Mouse (Mus musculus) thymus, postnatal 4 days (tissue): Measurements from ENCODE around the gene Nlrp10.

Experiments used
- DNase-seq: peaks from one replicate; pipeline ENCODE4 v3.0.0; 2021

Gene Nlrp10

GRCm38 (mm10) chr7:108929726-108930393, at the start of gene Nlrp10:
Nlrp10 (minus strand) TSS chr7:108930178.
- no peak for DNase-seq

- no peak for DNase-seq
Measured at GRCm38 (mm10) chr7:108972273-108972672, 42.3 kb upstream of the Nlrp10 start.

DNA sequence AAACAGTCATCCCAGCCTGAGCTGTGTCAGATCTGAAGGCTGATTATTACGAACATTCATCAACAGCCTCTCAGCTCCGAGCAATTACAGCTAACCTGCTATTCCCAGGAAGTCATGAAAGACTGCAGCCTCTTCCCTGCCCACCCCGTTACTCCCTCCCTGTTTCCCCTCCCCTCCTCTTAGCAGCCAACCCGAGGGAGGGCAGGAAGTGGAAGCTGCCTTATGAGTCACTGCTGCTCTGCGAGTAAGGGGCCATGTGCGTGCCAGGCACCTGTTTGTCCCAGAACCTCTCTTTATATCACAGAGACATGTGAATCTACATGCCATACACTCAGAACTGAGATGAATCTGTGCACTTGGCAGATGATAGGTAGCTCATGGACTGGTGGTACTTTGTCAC, 38.2 kb upstream of the Nlrp10 start:
- DNase-seq, result no peak

DNA sequence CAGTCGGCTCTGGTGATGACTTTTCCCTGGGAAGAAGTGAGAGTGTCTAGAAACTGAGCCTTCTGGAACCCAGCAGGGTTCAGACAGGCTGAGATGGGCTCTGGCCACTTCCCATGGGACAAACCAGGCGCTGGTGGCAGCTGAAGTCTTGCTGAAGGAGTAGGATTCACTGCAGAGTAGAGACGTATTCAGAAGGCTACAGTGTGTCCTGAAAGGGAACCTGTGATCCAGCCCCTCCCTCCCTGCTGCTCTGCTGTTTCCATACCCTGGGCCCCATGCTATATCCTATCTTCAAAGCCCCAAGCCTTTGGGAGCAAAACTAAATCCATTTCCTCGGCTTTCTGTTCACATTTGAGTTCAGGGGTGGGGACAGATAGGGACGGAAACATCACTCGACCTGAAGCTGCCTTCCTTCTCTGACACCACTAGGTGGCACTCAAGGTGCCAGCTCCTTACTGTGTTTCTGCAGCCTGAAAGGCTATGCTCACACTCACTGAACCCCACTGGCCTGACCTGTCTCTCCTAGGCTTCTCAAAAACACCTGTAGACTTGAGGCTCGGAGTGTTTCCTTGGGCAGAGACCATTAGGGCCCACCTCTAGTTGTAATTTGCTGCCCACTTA, 36.9 kb upstream of the Nlrp10 start:
- peak; percentile 49 for DNase-seq

GRCm38 (mm10) chr7:108965968-108966367, 36.0 kb upstream of the Nlrp10 start:
- DNase-seq, result peak; percentile 11

- DNase-seq, result no peak
Measured at GRCm38 (mm10) chr7:108957734-108958133, 27.8 kb upstream of the Nlrp10 start.

GRCm38 (mm10) chr7:108954185-108954584, 24.2 kb upstream of the Nlrp10 start:
- peak; percentile 64 for DNase-seq

- DNase-seq, result no peak
Measured at GRCm38 (mm10) chr7:108952801-108953200, 22.8 kb upstream of the Nlrp10 start.

DNA sequence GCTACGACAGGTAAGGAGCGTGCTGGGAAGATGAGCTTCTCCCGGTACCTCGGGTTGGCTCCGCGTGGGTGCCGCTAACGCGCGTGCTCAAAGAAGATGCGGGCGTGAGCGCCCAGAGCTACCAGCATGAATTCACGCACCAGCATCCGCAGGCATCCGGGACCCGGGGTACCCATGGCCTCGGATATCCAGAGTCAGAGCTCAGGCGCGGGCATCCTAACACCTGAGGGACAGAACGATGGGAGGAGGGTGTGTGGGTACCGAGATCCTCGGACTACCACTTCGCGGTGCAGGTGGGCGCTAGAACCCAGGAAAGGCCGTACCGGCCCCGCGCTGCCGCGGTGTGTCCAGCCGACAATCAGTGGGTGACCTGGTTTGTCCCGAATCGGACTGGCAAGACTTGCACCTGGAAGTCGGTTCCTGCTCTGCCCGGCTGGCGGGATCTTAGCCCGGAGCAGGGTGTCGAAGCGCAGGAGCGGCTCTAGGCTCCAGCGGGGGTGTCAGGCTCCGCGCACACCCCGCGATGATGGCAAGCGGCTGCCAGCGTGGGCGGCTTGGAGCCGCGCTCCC, 20.9 kb upstream of the Nlrp10 start:
- no peak for DNase-seq

DNA sequence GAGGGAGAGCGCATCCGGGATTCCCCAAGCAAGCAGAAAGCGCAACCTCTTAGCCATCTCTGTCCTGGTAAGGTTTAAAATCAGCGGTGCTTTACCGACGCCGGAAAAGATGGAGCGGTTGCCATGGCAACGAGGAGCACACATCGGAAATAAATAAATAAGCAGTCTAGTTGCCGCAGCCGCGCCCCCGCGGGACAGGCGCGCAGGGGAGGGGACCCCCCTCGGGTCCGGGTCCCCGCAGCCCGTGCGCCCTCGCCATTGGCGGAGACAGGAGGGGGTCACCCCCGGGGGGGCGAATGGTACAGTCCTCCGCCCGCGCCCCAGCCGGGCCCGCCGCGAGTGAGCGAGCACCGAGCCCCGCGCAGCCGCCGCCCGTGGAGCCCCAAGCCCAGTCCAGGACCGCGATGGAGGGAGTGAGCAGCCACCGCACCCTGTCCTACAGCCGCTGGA, 20.4 kb upstream of the Nlrp10 start, which contains the start of gene Tub:
Gene Tub (plus strand): TSS at position 27 of the 450 bp plus-strand sequence.
- peak; percentile 57 for DNase-seq

DNA sequence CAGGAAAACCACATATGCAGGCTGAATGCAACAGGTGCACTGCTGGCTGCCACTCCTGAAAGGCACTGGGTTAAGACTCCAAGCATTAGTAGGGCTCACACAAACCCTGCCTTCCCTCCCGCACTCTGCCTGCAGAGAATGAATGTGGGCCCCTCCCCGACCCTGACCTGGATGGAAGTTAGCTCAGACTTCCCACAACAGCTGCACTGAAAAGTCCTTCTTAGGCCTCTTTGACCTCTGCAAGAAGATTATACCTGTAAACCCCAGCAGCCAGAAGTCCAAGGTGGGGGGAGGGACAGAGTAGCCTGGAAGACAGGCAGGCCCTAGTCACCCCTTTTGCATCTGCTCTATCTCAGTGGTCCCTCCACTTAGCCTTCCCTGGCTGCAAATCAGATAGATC, 19.3 kb upstream of the Nlrp10 start:
- no peak for DNase-seq

DNA sequence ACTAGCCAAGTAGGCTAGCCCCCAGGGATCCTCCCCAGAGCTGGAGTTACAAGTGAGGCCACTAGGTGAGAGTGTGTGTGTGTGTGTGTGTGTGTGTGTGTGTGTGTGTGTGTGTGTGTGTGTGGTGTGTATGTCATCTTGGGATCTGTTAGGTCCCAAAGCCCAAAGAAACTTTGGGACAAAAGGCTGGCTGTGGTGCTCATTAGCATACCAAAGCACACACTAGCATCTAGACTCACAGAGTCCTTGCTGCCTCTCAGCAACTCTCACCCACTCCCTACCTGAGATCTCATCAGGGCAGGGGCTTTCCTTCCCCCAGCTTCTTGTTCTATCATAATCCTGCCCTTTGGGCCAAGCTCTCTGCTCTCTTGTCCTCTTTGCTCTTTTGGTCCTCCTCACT, 18.6 kb upstream of the Nlrp10 start:
- no peak for DNase-seq

DNA sequence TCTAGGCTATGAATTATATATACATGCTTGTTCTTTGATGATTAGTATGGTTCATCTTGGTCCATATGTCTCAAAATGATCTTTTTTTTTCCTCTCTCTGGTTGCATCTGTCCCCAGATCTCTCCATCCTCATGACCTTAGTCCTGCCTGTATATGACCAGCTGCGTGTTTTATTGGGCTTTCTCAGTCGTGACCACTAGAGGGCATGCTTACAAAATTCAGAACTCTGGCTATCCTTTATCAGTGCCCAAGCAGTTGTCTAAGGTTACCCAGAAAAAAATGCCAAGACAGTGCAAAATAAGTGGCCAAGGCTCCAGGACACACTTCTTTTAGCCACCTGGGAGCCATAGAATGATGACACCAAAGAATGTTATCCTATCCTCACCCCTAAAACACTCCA, 14.0 kb upstream of the Nlrp10 start:
- peak; percentile 35 for DNase-seq

DNA sequence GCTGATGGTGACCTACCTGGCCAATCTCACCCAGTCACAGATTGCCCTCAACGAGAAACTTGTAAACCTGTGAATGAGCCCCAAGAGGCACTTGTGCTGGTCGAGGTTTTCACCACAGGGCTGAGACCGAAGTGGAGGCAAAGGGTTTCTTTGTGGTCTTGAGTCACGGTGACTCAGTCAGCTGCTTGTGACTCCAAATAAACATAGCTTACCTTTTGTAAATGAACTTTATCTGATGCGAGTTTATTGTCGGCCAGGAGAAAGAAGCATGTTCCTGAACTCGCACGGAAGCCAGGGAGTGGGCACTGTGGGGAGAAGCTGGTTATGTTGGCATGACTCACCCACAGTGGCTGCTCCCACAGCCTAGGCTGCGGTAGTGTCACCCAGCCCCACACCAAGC, 11.5 kb upstream of the Nlrp10 start:
- DNase-seq, result no peak

DNA sequence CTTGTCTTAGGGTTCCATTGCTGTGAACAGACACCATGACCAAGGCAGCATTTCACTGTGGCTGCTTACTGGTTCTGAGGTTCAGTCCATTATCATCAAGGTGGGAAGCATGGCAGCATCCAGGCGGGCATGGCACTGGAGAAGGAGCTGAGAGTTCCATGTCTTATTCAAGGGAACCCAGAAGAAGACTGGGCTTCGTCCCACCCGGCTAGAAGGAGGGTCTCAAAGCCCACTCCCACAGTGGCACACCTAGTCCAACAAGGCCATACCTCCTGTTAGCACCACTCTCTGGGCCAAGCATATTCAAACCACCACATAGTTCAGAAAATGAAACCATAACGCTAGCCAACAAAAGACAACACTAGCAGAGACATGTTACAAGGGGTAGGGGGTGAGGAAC, 6.6 kb upstream of the Nlrp10 start:
- no peak for DNase-seq

DNA sequence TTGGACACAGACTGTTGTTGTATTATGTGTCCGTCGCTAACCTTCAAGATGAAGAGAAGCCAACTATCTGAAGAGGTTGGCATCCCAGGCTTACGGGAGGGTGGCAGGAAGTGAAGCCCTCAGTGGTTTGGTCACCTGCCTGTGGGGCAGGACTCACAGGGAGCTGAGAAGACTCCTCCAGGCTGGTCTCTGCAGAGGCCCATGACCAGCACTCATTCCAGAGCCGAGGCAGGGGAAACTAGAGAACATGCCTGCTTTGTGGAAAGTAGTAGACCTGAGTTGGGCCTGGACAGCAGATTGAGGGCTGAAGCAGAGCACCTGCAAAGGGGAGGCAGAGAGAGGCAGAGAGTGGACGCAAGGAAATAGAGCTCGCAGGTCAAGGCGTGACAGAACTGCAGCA, 5.4 kb upstream of the Nlrp10 start:
- DNase-seq, result no peak

GRCm38 (mm10) chr7:108934836-108935235, 4.9 kb upstream of the Nlrp10 start:
- no peak for DNase-seq

- peak; percentile 93 for DNase-seq
Measured at GRCm38 (mm10) chr7:108933794-108934731, 4.1 kb upstream of the Nlrp10 start, which contains the start of gene Eif3f. Eif3f (plus strand) TSS chr7:108934417.

DNA sequence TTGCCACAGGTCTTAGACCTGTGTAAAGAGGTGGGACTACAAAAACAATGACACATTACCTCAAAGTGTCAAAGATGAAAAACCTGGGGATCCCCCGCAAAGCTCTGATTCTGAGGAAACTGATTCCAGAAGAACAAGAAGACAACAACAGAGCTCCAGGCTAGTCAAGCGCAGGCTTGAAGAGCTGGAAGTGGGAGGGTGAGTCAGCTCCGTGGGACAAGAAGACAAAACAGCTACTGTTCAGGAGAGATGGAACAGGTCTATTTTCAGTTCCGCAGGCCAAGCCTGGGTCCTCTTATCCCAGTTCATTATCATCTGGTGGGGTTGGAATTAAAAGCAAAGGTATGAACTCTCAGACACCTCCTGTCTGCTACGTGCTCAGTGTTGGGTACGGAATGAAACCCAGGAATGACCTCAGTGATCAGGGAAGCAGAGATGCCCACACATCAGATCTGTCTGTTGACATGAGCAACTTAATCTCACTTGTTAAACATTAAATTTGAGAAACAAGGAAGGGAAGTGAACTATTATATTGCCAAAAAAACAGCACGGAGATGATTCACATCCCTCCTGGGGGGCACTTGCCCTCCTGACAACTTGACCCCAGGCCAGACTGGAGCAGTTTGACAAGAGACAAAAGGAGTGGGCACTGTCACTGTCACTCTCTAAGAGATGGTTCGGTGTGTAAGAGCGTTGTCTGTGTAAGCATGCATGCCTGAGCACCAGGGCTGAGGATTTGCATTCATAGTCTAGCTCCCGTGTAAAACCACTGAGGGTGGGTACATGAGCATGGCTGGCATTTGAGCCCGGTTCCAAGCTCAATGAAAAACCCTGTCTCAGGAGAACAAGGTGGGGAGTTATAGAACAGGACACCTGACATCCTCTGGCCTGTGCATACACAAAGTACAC, 1.4 kb downstream of the Nlrp10 start:
- no peak for DNase-seq

DNA sequence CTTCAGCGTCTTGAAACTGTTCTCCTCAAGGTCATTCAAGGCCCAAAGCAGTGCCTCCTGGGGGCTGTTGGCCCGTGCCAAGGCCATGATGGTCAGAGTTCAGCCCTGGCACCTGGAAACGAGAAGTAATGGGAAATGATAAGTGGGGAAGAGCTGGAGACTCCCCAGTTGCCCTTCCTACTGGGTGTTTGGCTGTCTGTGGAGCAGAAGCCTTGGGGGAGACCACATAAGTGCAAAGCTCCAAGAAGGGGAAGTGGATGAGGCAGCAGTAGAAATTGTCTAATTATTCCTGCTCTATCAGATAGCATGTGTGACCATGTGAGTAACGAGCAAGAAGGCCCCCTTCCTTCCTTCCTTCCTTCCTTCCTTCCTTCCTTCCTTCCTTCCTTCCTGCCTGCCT, 2.9 kb downstream of the Nlrp10 start:
- no peak for DNase-seq

DNA sequence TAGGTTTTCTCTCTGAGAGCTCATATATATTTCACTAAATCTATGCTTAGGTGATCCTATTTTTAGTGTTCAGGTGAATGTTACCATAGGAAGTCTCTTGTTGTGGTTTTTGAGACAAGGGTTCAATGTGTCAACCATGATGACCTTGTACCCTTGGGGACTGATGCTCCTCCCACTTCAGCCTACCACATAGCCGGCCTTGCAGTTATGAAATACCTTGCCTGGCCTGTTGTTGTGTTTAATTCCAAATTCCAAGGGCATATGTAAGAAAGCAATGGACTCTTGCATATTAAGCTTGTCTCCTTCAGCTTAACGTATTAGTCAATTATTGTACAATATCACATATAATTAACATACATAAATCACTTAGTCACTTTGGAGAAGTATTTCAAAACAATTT, 26.0 kb downstream of the Nlrp10 start:
- DNase-seq, result no peak

DNA sequence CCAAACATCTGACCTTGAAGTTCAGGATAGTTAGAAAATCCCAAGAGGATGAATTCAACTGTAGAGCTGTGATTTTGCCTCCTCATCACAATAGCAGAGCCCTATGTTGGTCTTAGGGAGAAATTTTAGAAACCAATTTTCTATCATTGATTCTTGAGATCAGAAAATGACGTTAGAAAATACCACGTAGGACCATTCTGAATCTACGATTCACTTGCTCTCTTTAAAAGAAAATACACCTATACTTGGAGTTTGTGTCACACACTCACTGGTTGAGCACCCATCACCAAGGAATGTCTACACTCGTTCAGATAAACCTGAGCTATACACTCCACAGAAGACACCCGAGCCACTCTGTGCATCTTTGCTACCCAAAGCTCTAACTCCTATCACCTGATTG, 35.7 kb downstream of the Nlrp10 start, which contains the start of gene Olfr519:
Gene Olfr519 (minus strand): TSS at position 101 of the 400 bp plus-strand sequence.
- no peak for DNase-seq
